Mouse (Mus musculus) CD4-positive, CD25-positive, alpha-beta regulatory T cell, adult 2 months (primary cell): ENCODE results near the gene AC141477.1.

Source experiments
- DNase-seq: peaks from one replicate; pipeline ENCODE4 v3.0.0-alpha.2; 2012; ENCODE audit warnings: low read depth, low spot score

AC141477.1 gene

DNA sequence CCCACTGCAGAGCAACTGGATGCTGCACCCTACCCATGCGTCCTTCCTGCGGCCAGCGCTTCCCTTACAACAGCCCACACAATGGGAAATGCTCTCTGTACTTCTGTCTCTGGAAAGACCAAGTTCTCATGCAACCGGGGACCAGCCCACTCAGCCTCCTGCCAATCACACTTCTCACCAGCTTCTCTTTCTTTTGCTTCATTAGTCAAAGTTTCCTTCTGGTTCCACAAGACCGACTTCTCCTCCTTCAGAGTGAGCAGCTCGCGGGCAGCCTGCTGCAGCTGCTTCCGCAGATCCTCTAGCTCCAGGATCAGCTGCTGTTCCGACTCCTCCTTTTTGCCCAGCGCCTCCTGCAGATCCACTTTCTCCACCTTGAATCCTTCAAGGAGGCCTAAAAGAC is 31.7 kb downstream of the AC141477.1 start:
- no peak for DNase-seq

DNA sequence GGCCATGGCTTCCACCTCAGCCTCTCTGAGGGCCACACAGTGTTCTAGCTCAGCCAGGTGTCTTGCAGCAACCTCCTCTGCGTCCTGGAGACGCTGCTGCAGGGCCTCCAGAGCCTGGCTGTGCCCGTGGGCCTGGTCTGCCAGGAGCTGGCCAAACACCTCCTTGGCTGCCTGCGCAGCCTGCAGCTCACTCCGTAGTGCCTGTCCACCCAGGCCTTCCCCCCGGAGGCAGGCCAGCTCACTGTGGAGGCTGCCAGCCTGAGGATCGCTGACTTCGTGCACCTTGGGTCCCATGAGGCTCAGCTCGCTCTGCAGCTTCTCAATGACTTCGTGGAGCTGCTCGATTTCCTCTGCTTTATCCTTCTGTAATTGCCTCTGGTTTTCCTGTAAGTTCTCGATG is 47.6 kb downstream of the AC141477.1 start:
- no peak for DNase-seq

DNA sequence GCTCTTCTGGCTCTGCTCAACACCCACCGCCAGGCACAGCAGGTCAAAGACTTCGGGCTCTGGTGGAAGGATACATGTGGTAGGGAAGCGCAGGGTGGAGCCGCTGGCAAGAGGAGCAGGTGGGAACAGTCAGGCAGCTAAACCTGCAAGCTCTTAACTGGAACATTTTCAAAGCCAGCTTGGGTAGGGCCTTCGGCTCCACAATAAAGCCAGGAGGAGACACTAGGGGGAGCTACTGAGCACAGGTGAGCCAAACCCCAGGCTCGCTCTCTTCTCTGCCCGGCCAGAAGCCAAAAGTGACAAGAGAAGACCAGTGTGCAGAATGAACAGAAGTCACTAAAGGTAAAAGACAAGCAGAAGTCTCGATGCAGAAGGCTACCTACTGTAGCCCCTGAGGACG is 48.5 kb downstream of the AC141477.1 start:
- peak; percentile 63 for DNase-seq

DNA sequence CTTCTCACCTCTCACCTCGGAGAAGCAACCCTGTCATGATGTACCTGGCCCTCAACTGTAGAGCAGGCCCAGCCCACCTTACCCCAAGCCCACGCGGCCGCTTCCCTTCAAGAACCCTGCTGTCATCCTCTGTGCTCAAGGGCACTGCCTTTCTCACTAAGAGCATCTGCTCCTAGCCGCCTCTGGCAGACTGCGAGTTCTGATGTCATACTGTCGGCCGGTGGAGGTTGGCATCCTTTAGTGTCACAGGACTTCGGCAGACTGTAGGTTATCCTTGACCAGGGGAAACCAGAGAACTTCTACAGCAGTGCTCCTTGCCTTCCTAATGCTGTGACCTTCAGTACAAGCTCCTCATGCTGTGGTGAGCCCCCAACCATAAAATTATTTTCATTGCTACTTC is 49.1 kb downstream of the AC141477.1 start:
- DNase-seq = no peak
